Mouse (Mus musculus) midbrain, postnatal 0 days (tissue): Measurements from ENCODE around the gene Itpkb. TPM values are rescaled to one million over a fixed set of nuclear protein-coding genes. Genes with fewer than 3 reads are reported as not detected.
A peak's percentile ranks its signal among the peaks of the same experiment; 100 is the strongest.

ENCODE experiments used
- ATAC-seq: fragments of 200-750 bp; cut with Nextera tagmentation; 2 replicates; pipeline ENCODE4 v1.8.0; 2017; ENCODE audit warnings: moderate number of reproducible peaks, mild to moderate bottlenecking, moderate TSS enrichment, moderate library complexity; ENCODE audit not compliant: low FRiP score
- DNase-seq: peaks from one replicate; pipeline ENCODE4 v3.0.0-alpha.2; 2015; ENCODE audit warnings: low spot score
- H3K27ac ChIP-seq: fragments of 300-500 bp; sonication (generic); 2 replicates; pipeline ENCODE4 v1.5.1; 2014; ENCODE audit warnings: low read depth, mild to moderate bottlenecking, low read length, mixed read lengths
- H3K27me3 ChIP-seq: fragments of 300-500 bp; sonication (generic); 2 replicates; pipeline ENCODE4 v1.6.1; 2014; ENCODE audit warnings: low read length, control low read depth, mixed read lengths; ENCODE audit not compliant: insufficient read depth
- H3K36me3 ChIP-seq: fragments of 300-500 bp; sonication (generic); 2 replicates; pipeline ENCODE4 v1.6.1; 2014; ENCODE audit warnings: low read length, control low read depth, mixed read lengths; ENCODE audit not compliant: insufficient read depth
- H3K4me1 ChIP-seq: fragments of 300-500 bp; sonication (generic); 2 replicates; pipeline ENCODE4 v1.6.1; 2014; ENCODE audit warnings: mild to moderate bottlenecking, control low read depth, antibody characterized with exemption, low read length, mixed read lengths; ENCODE audit not compliant: insufficient read depth
- H3K4me2 ChIP-seq: fragments of 300-500 bp; sonication (generic); 2 replicates; pipeline ENCODE4 v1.6.1; 2014; ENCODE audit warnings: low read depth, mild to moderate bottlenecking, low read length, mixed read lengths; ENCODE audit not compliant: poor library complexity, severe bottlenecking
- H3K4me3 ChIP-seq: fragments of 300-500 bp; sonication (generic); 2 replicates; pipeline ENCODE4 v1.5.1; 2014; ENCODE audit warnings: low read depth, mild to moderate bottlenecking, low read length, moderate library complexity
- H3K9ac ChIP-seq: fragments of 300-500 bp; sonication (generic); replicated peaks from 2 replicates; pipeline ENCODE4 v1.6.1; 2014; ENCODE audit warnings: mild to moderate bottlenecking, low read length, moderate library complexity, mixed read lengths; ENCODE audit not compliant: poor library complexity, severe bottlenecking
- H3K9me3 ChIP-seq: fragments of 300-500 bp; sonication (generic); 2 replicates; pipeline ENCODE4 v1.6.1; 2016; ENCODE audit warnings: low read length, control low read depth
- CTCF ChIP-seq: IDR thresholded peaks from 2 replicates; pipeline ENCODE4 v1.5.1; 2016; ENCODE audit warnings: antibody characterized with exemption, mild to moderate bottlenecking
- WGBS: fragments of 180-500 bp; shearing (Covaris S2); extraction: QIAGEN DNeasy Blood & Tissue Kit; methylation state at CpG from one replicate; pipeline ENCODE4 v1.1.7; 2014; 5-methylcytosine and 5-hydroxymethylcytosine counted together
- polyA plus RNA-seq: library from polyadenylated mRNA; unstranded; fragments of >200 nt; fragmentation: Nextera tagmentation; extraction: Ambion mirVana; gene quantifications from 2 replicates; pipeline ENCODE4 v1.2.1, GENCODE M21; 2015
- total RNA-seq: library from RNA; depleted of rRNA; stranded (reverse); fragments of >200 nt; gene quantifications from 2 replicates; pipeline ENCODE4 v1.2.3, GENCODE M21; 2014

The Itpkb gene
- total and polyA plus RNA-seq, 2 experiments from 2014 or later: 2.2 to 13.9 TPM

DNA sequence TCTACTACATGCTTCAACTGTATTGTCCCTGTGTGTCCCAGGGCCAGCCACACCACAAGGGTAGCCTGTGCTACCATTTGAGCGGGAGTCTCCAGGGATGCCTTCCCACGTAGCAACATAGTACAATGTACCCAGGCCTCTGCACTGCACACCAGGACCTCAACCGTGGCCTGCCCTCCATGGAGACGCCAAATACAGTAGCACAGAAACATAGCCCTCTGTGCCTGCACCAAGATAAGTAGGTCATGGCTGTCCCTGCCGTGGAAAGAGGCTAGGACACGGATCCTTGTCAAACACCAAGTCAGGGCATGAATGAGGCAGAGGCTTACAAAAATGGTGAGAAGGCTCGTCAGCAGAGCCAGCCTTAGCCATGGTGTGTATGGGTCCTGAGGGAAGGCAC is 85.6 kb downstream of the Itpkb start:
- no peaks in the 10 kb centered on the region for H3K27me3 ChIP-seq
- no peak overlapping the region for H3K27ac ChIP-seq
- no peak overlapping the region for H3K4me2 ChIP-seq
- peaks cover 10% of the 10 kb centered on the region; the same call in 1 of the 2 replicates for H3K4me1 ChIP-seq
- H3K4me3 ChIP-seq: no peak overlapping the region
- ATAC-seq (no peak), DNase-seq (no peak)
- 87% methylated on average over 7 of the region's 7 CpGs for WGBS
- no peak overlapping the region for H3K9ac ChIP-seq
- no peaks in the 10 kb centered on the region for H3K9me3 ChIP-seq
- H3K36me3 ChIP-seq: 0 out of 2 replicates have a peak, but pooled peaks cover 2% of the 10 kb centered on the region
- no peak for TF ChIP-seq CTCF

- H3K4me3 ChIP-seq: no peak overlapping the region
- no peak overlapping the region for H3K4me2 ChIP-seq
- ATAC-seq (no peak), DNase-seq (no peak)
- no peak; the same call in 1 of the 2 replicates for TF ChIP-seq CTCF
- no peak overlapping the region for H3K27ac ChIP-seq
- no peaks in the 10 kb centered on the region for H3K27me3 ChIP-seq
- 0 out of 2 replicates have a peak, but pooled peaks cover 2% of the 10 kb centered on the region for H3K36me3 ChIP-seq
- H3K9me3 ChIP-seq: no peaks in the 10 kb centered on the region
- no peak overlapping the region for H3K9ac ChIP-seq
- peaks cover 21% of the 10 kb centered on the region; the same call in 1 of the 2 replicates for H3K4me1 ChIP-seq
- WGBS: 60% methylated on average over 2 of the region's 2 CpGs
Observed at GRCm38 (mm10) chr1:180417118-180417517, 86.8 kb downstream of the Itpkb start.

GRCm38 (mm10) chr1:180419059-180419458 is 88.8 kb downstream of the Itpkb start:
- ATAC-seq: no peak

GRCm38 (mm10) chr1:180420496-180421164 is 90.3 kb downstream of the Itpkb start:
- peak; percentile 89 for DNase-seq

More at GRCm38 (mm10) chr1:180419059-180419458, 88.8 kb downstream of the Itpkb start:
- H3K4me2 ChIP-seq: no peak overlapping the region
- no peak for DNase-seq
- H3K9ac ChIP-seq: no peak overlapping the region
- H3K27me3 ChIP-seq: no peaks in the 10 kb centered on the region
- 82% methylated on average over 2 of the region's 2 CpGs for WGBS
- H3K4me1 ChIP-seq: peaks cover 21% of the 10 kb centered on the region; the same call in 1 of the 2 replicates
- 0 out of 2 replicates have a peak, but pooled peaks cover 2% of the 10 kb centered on the region for H3K36me3 ChIP-seq
- TF ChIP-seq CTCF: no peak
- no peak overlapping the region for H3K4me3 ChIP-seq
- no peaks in the 10 kb centered on the region for H3K9me3 ChIP-seq
- H3K27ac ChIP-seq: no peak overlapping the region

GRCm38 (mm10) chr1:180421165-180421909 is 91.1 kb downstream of the Itpkb start:
- H3K4me2 ChIP-seq: peak overlapping the region; percentile 24

More at GRCm38 (mm10) chr1:180420496-180421164, 90.3 kb downstream of the Itpkb start:
- Histone ChIP-seq H3K27ac (peak overlapping the region; percentile 51), H3K9me3 (no peaks in the 10 kb centered on the region), H3K27me3 (no peaks in the 10 kb centered on the region), H3K4me3 (no peak overlapping the region), H3K4me2 (no peak overlapping the region), H3K4me1 (peaks cover 21% of the 10 kb centered on the region; the same call in 1 of the 2 replicates), H3K36me3 (0 out of 2 replicates have a peak, but pooled peaks cover 2% of the 10 kb centered on the region), H3K9ac (no peak overlapping the region)
- ATAC-seq: peak; percentile 81
- 14% methylated on average over 8 of the region's 8 CpGs for WGBS
- TF ChIP-seq CTCF: peak; percentile 18; the same call in 1 of the 2 replicates

More at GRCm38 (mm10) chr1:180421165-180421909, 91.1 kb downstream of the Itpkb start:
- Histone ChIP-seq H3K27me3 (no peaks in the 10 kb centered on the region), H3K4me1 (peaks cover 21% of the 10 kb centered on the region; the same call in 1 of the 2 replicates), H3K4me3 (no peak overlapping the region), H3K36me3 (0 out of 2 replicates have a peak, but pooled peaks cover 2% of the 10 kb centered on the region), H3K9me3 (no peaks in the 10 kb centered on the region), H3K27ac (peak overlapping the region; percentile 51), H3K9ac (no peak overlapping the region)
- no peak for TF ChIP-seq CTCF
- 49% methylated on average over 25 of the region's 25 CpGs for WGBS
- ATAC-seq (peak; percentile 25), DNase-seq (no peak)
